Mouse (Mus musculus) inflammation-experienced regulatory T-cells, adult 6 months (primary cell): ENCODE measurements around the gene Gm13030. TPM values are rescaled to one million over a fixed set of nuclear protein-coding genes. Genes with fewer than 3 reads are reported as not detected.
"Not testable (repeated sequence)": the region's sequence is repeated elsewhere in the genome, so short reads cannot be mapped to it uniquely, and the experiment has no call there.

Source experiments
- ATAC-seq: one replicate; pipeline ENCODE4 v1.8.0; 2017
- polyA plus RNA-seq, 3 experiments: library from polyadenylated mRNA; unstranded; fragments of 100-300 nt; shearing (Covaris generic); gene quantifications; one replicate each; pipeline ENCODE4 v1.2.1; 2017

The Gm13030 gene
- not detected for polyA plus RNA-seq

GRCm38 (mm10) chr4:138873864-138874263 lies at the start of gene Gm13030:
Gm13030 (minus strand) TSS chr4:138873964.
- ATAC-seq, result no peak

- ATAC-seq, result peak; percentile 96
Observed at GRCm38 (mm10) chr4:138922131-138922459, 48.3 kb upstream of the Gm13030 start.

GRCm38 (mm10) chr4:138921254-138922130 lies 47.7 kb upstream of the Gm13030 start:
- ATAC-seq, result no peak

GRCm38 (mm10) chr4:138917282-138917681 lies 43.5 kb upstream of the Gm13030 start:
- ATAC-seq, result no peak

GRCm38 (mm10) chr4:138913797-138914196 lies 40.0 kb upstream of the Gm13030 start, which contains the start of gene Otud3:
Otud3 (minus strand) TSS chr4:138913945.
- ATAC-seq, result peak; percentile 99

GRCm38 (mm10) chr4:138913141-138913787 lies 39.5 kb upstream of the Gm13030 start:
- peak; percentile 30 for ATAC-seq

GRCm38 (mm10) chr4:138905624-138906337 lies 32.0 kb upstream of the Gm13030 start:
- ATAC-seq, result no peak

GRCm38 (mm10) chr4:138899361-138899760 lies 25.6 kb upstream of the Gm13030 start:
- no peak for ATAC-seq

- not testable (repeated sequence) for ATAC-seq
Observed at GRCm38 (mm10) chr4:138893789-138894188, 20.0 kb upstream of the Gm13030 start.

GRCm38 (mm10) chr4:138892655-138893054 lies 18.9 kb upstream of the Gm13030 start:
- ATAC-seq, result no peak

- ATAC-seq, result no peak
Observed at GRCm38 (mm10) chr4:138889635-138890034, 15.9 kb upstream of the Gm13030 start.

- no peak for ATAC-seq
Observed at GRCm38 (mm10) chr4:138889165-138889564, 15.4 kb upstream of the Gm13030 start.

- no peak for ATAC-seq
Observed at GRCm38 (mm10) chr4:138884261-138884660, 10.5 kb upstream of the Gm13030 start.

- ATAC-seq, result no peak
Observed at GRCm38 (mm10) chr4:138882179-138882578, 8.4 kb upstream of the Gm13030 start.

- ATAC-seq, result no peak
Observed at GRCm38 (mm10) chr4:138880811-138881584, 7.2 kb upstream of the Gm13030 start.

GRCm38 (mm10) chr4:138879808-138880207 lies 6.0 kb upstream of the Gm13030 start:
- ATAC-seq, result no peak

GRCm38 (mm10) chr4:138878783-138879182 lies 5.0 kb upstream of the Gm13030 start:
- no peak for ATAC-seq

GRCm38 (mm10) chr4:138877731-138878130 lies 4.0 kb upstream of the Gm13030 start, which contains the start of gene Pla2g2e:
Pla2g2e (plus strand) TSS chr4:138877942.
- no peak for ATAC-seq

GRCm38 (mm10) chr4:138875986-138876385 lies 2.2 kb upstream of the Gm13030 start:
- ATAC-seq, result no peak

GRCm38 (mm10) chr4:138875275-138875674 lies 1.5 kb upstream of the Gm13030 start:
- ATAC-seq, result not testable (repeated sequence)

GRCm38 (mm10) chr4:138868666-138869065 lies 5.1 kb downstream of the Gm13030 start:
- no peak for ATAC-seq

GRCm38 (mm10) chr4:138866413-138866812 lies 7.4 kb downstream of the Gm13030 start:
- ATAC-seq, result no peak
